Mouse (Mus musculus): ENCODE measurements at regions not wholly inside any gene's neighbourhood (a gene's known extent, or its start where the extent isn't known, plus 50 kb on each side); places are given as distances from the start of the nearest gene placed in this dataset.
A peak's percentile ranks its signal among the peaks of the same experiment; 100 is the strongest.

DNA sequence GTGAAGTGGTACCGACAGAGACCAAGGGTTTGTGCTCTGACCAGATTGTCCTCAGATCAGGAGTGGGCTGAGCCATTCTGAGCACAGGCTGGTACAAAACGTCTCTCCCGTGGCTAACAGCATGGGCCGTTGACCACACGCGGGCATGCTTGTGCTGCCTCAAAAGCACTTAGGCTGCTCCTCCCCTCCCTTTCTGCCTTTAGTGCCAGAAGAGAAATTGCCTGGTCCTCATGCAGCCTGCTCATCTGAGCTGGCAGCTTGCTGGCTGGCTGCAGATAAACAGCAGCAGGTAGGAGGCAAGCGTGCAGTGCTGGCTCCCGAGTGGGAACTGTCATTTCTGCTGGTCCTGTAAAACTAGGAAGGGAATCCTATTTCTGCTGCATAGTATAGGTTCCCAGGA is 267.1 kb downstream of the Gadd45g start:
- Histone ChIP-seq H3K4me3 (replicated peaks; ENCODE audit: insufficient read depth, low read depth, low read length) (no peak overlapping the region), H3K27ac (ENCODE audit: insufficient read depth, low read length) (no peak overlapping the region), H3K27me3 (ENCODE audit: control insufficient read depth, insufficient read depth, low read length) (no peaks in the 10 kb centered on the region; the same call in 1 of the 2 replicates), H3K4me1 (ENCODE audit: control insufficient read depth, insufficient read depth, low read length) (peaks cover 12% of the 10 kb centered on the region)
- 7% methylated on average over 8 of the region's 8 CpGs for WGBS
- no peak for TF ChIP-seq CTCF (IDR thresholded peaks at IDR 0.05; ENCODE audit: borderline replicate concordance, insufficient read depth, low read depth, low read length)
- TF ChIP-seq POLR2A (IDR thresholded peaks at IDR 0.05; ENCODE audit: borderline replicate concordance, insufficient read depth, low read length), result no peak
- peak; percentile 20 to 52 for DNase-seq

DNA sequence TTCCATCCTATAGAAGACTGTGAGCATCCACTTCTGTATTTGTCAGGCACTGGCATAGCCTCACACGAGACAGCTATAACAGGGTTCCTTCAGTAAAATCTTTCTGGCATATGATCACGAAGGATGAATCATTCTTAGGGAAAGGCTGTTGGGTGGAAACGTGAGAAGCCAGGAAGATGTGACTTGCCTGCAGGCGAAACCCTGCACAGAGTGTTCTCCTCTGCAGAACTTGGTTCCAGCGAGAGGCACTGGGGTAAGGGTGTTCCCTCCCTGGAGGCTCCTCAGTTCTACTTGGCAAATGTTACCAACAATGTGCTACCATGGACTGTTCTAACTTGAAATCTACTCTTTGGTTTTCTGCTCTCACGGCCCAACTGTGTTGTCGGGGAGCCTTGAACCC is 268.0 kb downstream of the Gadd45g start:
- peaks cover 12% of the 10 kb centered on the region for H3K4me1 ChIP-seq (ENCODE audit: control insufficient read depth, insufficient read depth, low read length)
- TF ChIP-seq CTCF (IDR thresholded peaks at IDR 0.05; ENCODE audit: borderline replicate concordance, insufficient read depth, low read depth, low read length), result no peak
- no peak overlapping the region for H3K27ac ChIP-seq (ENCODE audit: insufficient read depth, low read length)
- no peak for DNase-seq
- no peak overlapping the region for H3K4me3 ChIP-seq (replicated peaks; ENCODE audit: insufficient read depth, low read depth, low read length)
- 82% methylated on average over 7 of the region's 7 CpGs for WGBS
- no peaks in the 10 kb centered on the region; the same call in 1 of the 2 replicates for H3K27me3 ChIP-seq (ENCODE audit: control insufficient read depth, insufficient read depth, low read length)

DNA sequence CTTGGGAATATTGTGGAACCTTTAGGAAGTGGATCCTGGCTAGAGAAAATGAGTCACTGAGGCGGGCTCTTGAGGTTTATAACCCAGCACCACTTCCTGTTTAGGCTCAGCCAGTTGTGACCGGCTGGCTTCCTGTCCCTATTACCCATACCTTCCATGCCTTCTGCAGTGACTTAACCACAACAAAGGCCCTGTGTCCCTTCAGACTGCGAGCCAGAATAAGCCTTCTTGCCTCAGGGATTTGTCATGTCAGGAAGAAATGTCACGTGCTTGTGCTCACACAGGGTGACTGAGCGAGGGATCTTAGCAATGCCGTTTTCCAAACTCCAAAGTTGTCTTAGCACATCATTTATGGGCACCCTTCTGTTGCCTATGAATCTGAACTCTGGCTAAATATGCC is 268.5 kb downstream of the Gadd45g start:
- no peak overlapping the region for H3K4me3 ChIP-seq (replicated peaks; ENCODE audit: insufficient read depth, low read depth, low read length)
- 95% methylated on average over 6 of the region's 6 CpGs for WGBS
- no peak for DNase-seq

DNA sequence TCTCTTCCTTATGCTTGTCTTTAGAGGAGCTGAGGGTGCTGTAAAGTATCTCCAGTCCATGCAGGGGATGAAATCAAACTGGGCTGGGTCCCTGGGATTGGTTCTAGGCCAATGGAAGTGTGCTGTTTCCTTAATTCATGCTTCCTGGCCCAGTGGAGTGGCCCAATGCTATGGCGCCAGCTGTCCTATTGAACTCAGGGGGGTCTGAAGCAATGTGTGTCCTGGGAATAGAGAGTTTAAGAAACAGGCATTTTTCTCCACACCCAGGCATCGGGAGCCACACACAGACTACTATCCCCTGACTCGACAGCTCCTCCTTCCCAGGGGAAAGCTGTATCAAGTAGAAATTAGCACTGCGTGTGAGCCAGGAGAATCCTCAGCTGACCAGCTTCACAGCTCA is 269.8 kb downstream of the Gadd45g start:
- H3K27ac ChIP-seq (ENCODE audit: insufficient read depth, low read length), result no peak overlapping the region
- TF ChIP-seq CTCF (IDR thresholded peaks at IDR 0.05; ENCODE audit: borderline replicate concordance, insufficient read depth, low read depth, low read length), result no peak
- TF ChIP-seq POLR2A (IDR thresholded peaks at IDR 0.05; ENCODE audit: borderline replicate concordance, insufficient read depth, low read length), result no peak
- 79% methylated on average over 4 of the region's 4 CpGs for WGBS
- H3K4me1 ChIP-seq (ENCODE audit: control insufficient read depth, insufficient read depth, low read length), result peaks cover 12% of the 10 kb centered on the region
- no peaks in the 10 kb centered on the region for H3K27me3 ChIP-seq (ENCODE audit: control insufficient read depth, insufficient read depth, low read length)
- no peak for DNase-seq
- H3K4me3 ChIP-seq (replicated peaks; ENCODE audit: insufficient read depth, low read depth, low read length), result no peak overlapping the region

More for the DNA sequence above, 268.5 kb downstream of the Gadd45g start:
- no peaks in the 10 kb centered on the region; the same call in 1 of the 2 replicates for H3K27me3 ChIP-seq (ENCODE audit: control insufficient read depth, insufficient read depth, low read length)
- no peak overlapping the region for H3K27ac ChIP-seq (ENCODE audit: insufficient read depth, low read length)
- TF ChIP-seq POLR2A (IDR thresholded peaks at IDR 0.05; ENCODE audit: borderline replicate concordance, insufficient read depth, low read length) (no peak), CTCF (IDR thresholded peaks at IDR 0.05; ENCODE audit: borderline replicate concordance, insufficient read depth, low read depth, low read length) (no peak)
- H3K4me1 ChIP-seq (ENCODE audit: control insufficient read depth, insufficient read depth, low read length), result peaks cover 12% of the 10 kb centered on the region

DNA sequence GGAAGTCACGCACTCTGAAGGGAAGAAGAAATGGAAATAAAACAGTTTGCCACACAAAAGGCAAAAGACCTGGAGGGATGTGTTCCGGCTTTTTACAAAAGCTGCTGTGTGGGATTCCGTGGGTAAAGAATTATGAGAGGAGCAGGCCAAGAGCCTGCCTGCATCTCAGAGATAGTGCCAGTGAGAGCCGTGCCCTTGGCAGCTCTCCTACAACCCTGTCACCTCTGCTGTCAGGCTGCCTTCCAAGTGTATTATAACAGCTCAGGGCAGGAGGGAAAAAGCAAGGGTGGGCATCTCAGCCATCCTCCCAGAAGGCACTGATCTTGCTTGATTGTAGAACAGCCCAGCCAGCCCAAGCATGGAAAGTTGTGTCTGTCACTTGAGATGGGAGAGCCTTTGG is 270.3 kb downstream of the Gadd45g start:
- no peaks in the 10 kb centered on the region for H3K27me3 ChIP-seq (ENCODE audit: control insufficient read depth, insufficient read depth, low read length)
- H3K4me3 ChIP-seq (replicated peaks; ENCODE audit: insufficient read depth, low read depth, low read length), result no peak overlapping the region
- 69% methylated on average over 4 of the region's 4 CpGs for WGBS
- no peak for TF ChIP-seq POLR2A (IDR thresholded peaks at IDR 0.05; ENCODE audit: borderline replicate concordance, insufficient read depth, low read length)
- TF ChIP-seq CTCF (IDR thresholded peaks at IDR 0.05; ENCODE audit: borderline replicate concordance, insufficient read depth, low read depth, low read length), result no peak
- H3K4me1 ChIP-seq (ENCODE audit: control insufficient read depth, insufficient read depth, low read length), result peaks cover 12% of the 10 kb centered on the region
- H3K27ac ChIP-seq (ENCODE audit: insufficient read depth, low read length), result no peak overlapping the region
- DNase-seq, result no peak

GRCm38 (mm10) chr13:52120795-52121194 is 274.3 kb downstream of the Gadd45g start:
- Histone ChIP-seq H3K4me1 (ENCODE audit: control insufficient read depth, insufficient read depth, low read length) (no peaks in the 10 kb centered on the region), H3K27ac (ENCODE audit: insufficient read depth, low read length) (no peak overlapping the region), H3K4me3 (replicated peaks; ENCODE audit: insufficient read depth, low read depth, low read length) (no peak overlapping the region), H3K27me3 (ENCODE audit: control insufficient read depth, insufficient read depth, low read length) (no peaks in the 10 kb centered on the region)
- WGBS, result 68% methylated on average over 8 of the region's 8 CpGs
- no peak for TF ChIP-seq CTCF (IDR thresholded peaks at IDR 0.05; ENCODE audit: borderline replicate concordance, insufficient read depth, low read depth, low read length)
- no peak for TF ChIP-seq POLR2A (IDR thresholded peaks at IDR 0.05; ENCODE audit: borderline replicate concordance, insufficient read depth, low read length)
- DNase-seq, result no peak

GRCm38 (mm10) chr13:52125037-52125436 is 278.6 kb downstream of the Gadd45g start:
- 74% methylated on average over 4 of the region's 4 CpGs for WGBS
- no peaks in the 10 kb centered on the region for H3K4me1 ChIP-seq (ENCODE audit: control insufficient read depth, insufficient read depth, low read length)
- H3K27me3 ChIP-seq (ENCODE audit: control insufficient read depth, insufficient read depth, low read length), result no peaks in the 10 kb centered on the region
- no peak for DNase-seq
- TF ChIP-seq CTCF (IDR thresholded peaks at IDR 0.05; ENCODE audit: borderline replicate concordance, insufficient read depth, low read depth, low read length) (no peak), POLR2A (IDR thresholded peaks at IDR 0.05; ENCODE audit: borderline replicate concordance, insufficient read depth, low read length) (no peak)
- H3K27ac ChIP-seq (ENCODE audit: insufficient read depth, low read length), result no peak overlapping the region
- H3K4me3 ChIP-seq (replicated peaks; ENCODE audit: insufficient read depth, low read depth, low read length), result no peak overlapping the region

DNA sequence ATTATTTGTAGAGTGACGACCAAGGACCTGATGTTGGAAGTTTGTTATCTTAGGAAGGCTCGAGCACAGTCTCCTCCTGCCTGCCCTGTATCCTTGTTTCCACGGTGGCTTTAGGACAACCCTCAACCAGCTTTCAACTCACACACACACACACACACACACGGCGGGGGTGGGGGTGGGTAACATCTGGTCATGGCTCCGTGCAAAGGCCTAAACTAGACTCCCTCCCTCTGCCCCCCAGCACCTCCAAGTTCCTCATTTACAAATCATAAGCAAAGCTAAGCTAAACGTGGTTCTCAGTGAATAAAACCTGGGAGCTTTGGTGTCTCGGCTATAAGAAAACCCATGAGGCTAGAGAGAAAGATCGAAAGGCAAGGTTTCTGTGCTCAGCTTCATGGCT is 281.3 kb downstream of the Gadd45g start:
- DNase-seq, result no peak
- TF ChIP-seq POLR2A (IDR thresholded peaks at IDR 0.05; ENCODE audit: borderline replicate concordance, insufficient read depth, low read length) (no peak), CTCF (IDR thresholded peaks at IDR 0.05; ENCODE audit: borderline replicate concordance, insufficient read depth, low read depth, low read length) (no peak)
- 85% methylated on average over 9 of the region's 9 CpGs for WGBS
- Histone ChIP-seq H3K4me1 (ENCODE audit: control insufficient read depth, insufficient read depth, low read length) (no peaks in the 10 kb centered on the region), H3K27ac (ENCODE audit: insufficient read depth, low read length) (no peak overlapping the region), H3K4me3 (replicated peaks; ENCODE audit: insufficient read depth, low read depth, low read length) (no peak overlapping the region), H3K27me3 (ENCODE audit: control insufficient read depth, insufficient read depth, low read length) (no peaks in the 10 kb centered on the region)
